Mouse (Mus musculus) cerebellum, adult 2 months (tissue): ENCODE data around the gene Zbtb8os.

Experiments used
- CTCF ChIP-seq: fragments of 200-500 bp; IDR thresholded peaks from 2 replicates; pipeline ENCODE4 v1.5.1; 2011; ENCODE audit warnings: low read depth, mild to moderate bottlenecking, control low read depth, low read length, moderate library complexity, borderline replicate concordance; ENCODE audit not compliant: insufficient read depth
- POLR2A ChIP-seq: fragments of 200-500 bp; IDR thresholded peaks from 2 replicates; pipeline ENCODE4 v1.6.1; 2011; ENCODE audit warnings: low read length, control low read depth, borderline replicate concordance; ENCODE audit not compliant: insufficient read depth

DNA sequence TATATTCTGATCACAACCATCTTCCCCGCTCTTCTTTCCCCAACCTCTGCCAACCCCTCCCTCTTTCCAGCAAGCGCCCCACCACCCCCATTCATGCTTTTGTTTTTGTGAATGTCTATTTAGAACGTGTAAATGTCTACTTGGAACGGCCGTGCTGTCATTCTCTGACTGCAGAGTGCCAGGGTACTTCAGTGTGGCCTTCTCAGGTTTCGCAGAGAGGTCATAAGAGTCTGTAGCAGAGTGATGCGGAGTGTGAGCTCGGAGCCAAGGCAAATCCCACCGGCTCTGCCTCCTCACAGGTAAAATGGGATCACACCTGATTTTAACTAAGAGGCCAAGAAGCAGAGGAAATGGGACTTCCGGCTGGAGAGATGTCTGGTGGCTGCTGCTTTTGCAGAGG, 36.4 kb upstream of the Zbtb8os start:
- no peak for TF ChIP-seq POLR2A
- TF ChIP-seq CTCF = no peak
